8 mouse cellular contexts compared by ENCODE assay signal in genomic region chr4:108999999-109000950, GRCm38 (mm10). TPM values are rescaled to one million over a fixed set of nuclear protein-coding genes. Genes with fewer than 3 reads are reported as not detected.
DNase-seq lines count a peak whose midpoint lies in the region; ATAC-seq and TF ChIP-seq lines count a peak whose summit lies in the region.

TSS of gene Nrd1 (plus strand) at chr4:109000655.

- H3K36me3 ChIP-seq in embryonic facial prominence, embryonic 13.5 days: peaks cover 7% of the 10 kb centered on the region; the same call in 1 of the 2 replicates
- H3K36me3 ChIP-seq in kidney, adult 2 months (ENCODE audit: control insufficient read depth, insufficient read depth, low read length): no peaks in the 10 kb centered on the region
- H3K36me3 ChIP-seq in limb, embryonic 12.5 days: peaks cover 11% of the 10 kb centered on the region
- no peaks in the 10 kb centered on the region for H3K36me3 ChIP-seq in midbrain, embryonic 15.5 days (replicated peaks)
- 0 out of 2 replicates have a peak, but pooled peaks cover 3% of the 10 kb centered on the region for H3K36me3 ChIP-seq in spleen, adult 2 months (ENCODE audit: control insufficient read depth, insufficient read depth, low read length)

- peak within 1 kb of the TSS; percentile 94 for H3K27ac ChIP-seq in embryonic facial prominence, embryonic 13.5 days
- H3K27ac ChIP-seq in kidney, adult 2 months (ENCODE audit: insufficient read depth, low read depth, low read length): peak within 1 kb of the TSS; percentile 87
- peak within 1 kb of the TSS; percentile 90 for H3K27ac ChIP-seq in limb, embryonic 12.5 days
- H3K27ac ChIP-seq in midbrain, embryonic 15.5 days: peak within 1 kb of the TSS; percentile 91
- peak within 1 kb of the TSS; percentile 93 for H3K27ac ChIP-seq in spleen, adult 2 months (ENCODE audit: insufficient read depth, low read length)

- peak; percentile 96 for DNase-seq in 3134 (ENCODE audit: extremely low read depth, insufficient read length, low spot score)
- DNase-seq in adrenal gland, postnatal 36 days: peak; percentile 97 to 99
- DNase-seq in heart, adult 18-20 months: peak; percentile 100
- DNase-seq in kidney, adult 2 months: peak; percentile 100
- DNase-seq in spleen, adult 2 months (ENCODE audit: low read depth in 1 of 2, low spot score in 2 of 2): peak; percentile 98 to 99

- ATAC-seq in embryonic facial prominence, embryonic 13.5 days (ENCODE audit: insufficient number of reproducible peaks, insufficient read depth, low FRiP score, low TSS enrichment, low read depth): peak; percentile 99
- peak; percentile 99 for ATAC-seq in limb, embryonic 12.5 days (ENCODE audit: insufficient number of reproducible peaks, insufficient read depth, low FRiP score, low TSS enrichment, low read depth)
- ATAC-seq in midbrain, embryonic 15.5 days (replicated peaks): peak; percentile 99

- peaks cover 13% of the 10 kb centered on the region for H3K4me1 ChIP-seq in embryonic facial prominence, embryonic 13.5 days
- H3K4me1 ChIP-seq in kidney, adult 2 months (ENCODE audit: control insufficient read depth, insufficient read depth, low read length): no peaks in the 10 kb centered on the region
- peaks cover 15% of the 10 kb centered on the region for H3K4me1 ChIP-seq in limb, embryonic 12.5 days (replicated peaks)
- H3K4me1 ChIP-seq in midbrain, embryonic 15.5 days: peaks cover 34% of the 10 kb centered on the region
- H3K4me1 ChIP-seq in spleen, adult 2 months (ENCODE audit: control insufficient read depth, insufficient read depth, insufficient read length): no peaks in the 10 kb centered on the region

- H3K9me3 ChIP-seq in embryonic facial prominence, embryonic 13.5 days: no peaks in the 10 kb centered on the region
- H3K9me3 ChIP-seq in limb, embryonic 12.5 days: no peaks in the 10 kb centered on the region
- no peaks in the 10 kb centered on the region for H3K9me3 ChIP-seq in midbrain, embryonic 15.5 days

- TF ChIP-seq POLR2A in kidney, adult 2 months (IDR thresholded peaks at IDR 0.05; ENCODE audit: low read depth, low read length): peak; percentile 91
- peak; percentile 97 for TF ChIP-seq POLR2A in spleen, adult 2 months (IDR thresholded peaks at IDR 0.05; ENCODE audit: low read depth, low read length)

- H3K4me2 ChIP-seq in embryonic facial prominence, embryonic 13.5 days: peak within 1 kb of the TSS; percentile 80
- peak within 1 kb of the TSS; percentile 81 for H3K4me2 ChIP-seq in limb, embryonic 12.5 days
- H3K4me2 ChIP-seq in midbrain, embryonic 15.5 days: peak within 1 kb of the TSS; percentile 94

- under 1% methylated on average over 58 of the region's 58 CpGs for WGBS in embryonic facial prominence, embryonic 13.5 days
- WGBS in kidney, adult 2 months: under 1% methylated on average over 58 of the region's 58 CpGs
- WGBS in limb, embryonic 12.5 days: under 1% methylated on average over 58 of the region's 58 CpGs
- under 1% methylated on average over 58 of the region's 58 CpGs for WGBS in midbrain, embryonic 15.5 days
- WGBS in spleen, adult 2 months: under 1% methylated on average over 58 of the region's 58 CpGs

- peak within 1 kb of the TSS; percentile 92 for H3K9ac ChIP-seq in embryonic facial prominence, embryonic 13.5 days
- peak within 1 kb of the TSS; percentile 84 for H3K9ac ChIP-seq in limb, embryonic 12.5 days (replicated peaks)
- peak within 1 kb of the TSS; percentile 88 for H3K9ac ChIP-seq in midbrain, embryonic 15.5 days

- peak within 1 kb of the TSS; percentile 89 for H3K4me3 ChIP-seq in embryonic facial prominence, embryonic 13.5 days
- H3K4me3 ChIP-seq in kidney, adult 2 months (ENCODE audit: insufficient read depth, low read depth, low read length): peak within 1 kb of the TSS; percentile 71
- peak within 1 kb of the TSS; percentile 75 for H3K4me3 ChIP-seq in limb, embryonic 12.5 days (replicated peaks)
- H3K4me3 ChIP-seq in midbrain, embryonic 15.5 days: peak within 1 kb of the TSS; percentile 92
- peak within 1 kb of the TSS; percentile 83 for H3K4me3 ChIP-seq in spleen, adult 2 months (ENCODE audit: extremely low read depth, insufficient read depth, insufficient read length)

- no peak for TF ChIP-seq CTCF in kidney, adult 2 months (conservative IDR thresholded peaks at IDR 0.05; ENCODE audit: insufficient read depth, insufficient read length, low read depth, low read length)
- TF ChIP-seq CTCF in spleen, adult 2 months (IDR thresholded peaks at IDR 0.05; ENCODE audit: extremely low read depth, insufficient read depth, insufficient read length, insufficient replicate concordance): no peak

- no peaks in the 10 kb centered on the region; the same call in 1 of the 2 replicates for H3K27me3 ChIP-seq in embryonic facial prominence, embryonic 13.5 days
- no peaks in the 10 kb centered on the region for H3K27me3 ChIP-seq in kidney, adult 2 months (replicated peaks; ENCODE audit: control insufficient read depth, insufficient read depth, low read length)
- no peaks in the 10 kb centered on the region for H3K27me3 ChIP-seq in limb, embryonic 12.5 days
- H3K27me3 ChIP-seq in midbrain, embryonic 15.5 days (replicated peaks): no peaks in the 10 kb centered on the region
- H3K27me3 ChIP-seq in spleen, adult 2 months (ENCODE audit: control insufficient read depth, insufficient read depth, low read length): no peaks in the 10 kb centered on the region

RNA-seq across cellular contexts. Expression of gene Nrd1, which starts in this region (rescaled TPM):
- 100 to 1,000 TPM; 115 to 125 TPM for total RNA-seq in adrenal gland, postnatal 36 days (2021)
- polyA plus RNA-seq in embryonic facial prominence, embryonic 13.5 days (2015; fragmentation: Nextera tagmentation; extraction: Ambion mirVana): 77.2 and 80.0 TPM in 2 replicates
- total RNA-seq in heart, adult 18-20 months (2021): 100 to 1,000 TPM; 116 to 141 TPM
- 38.5 and 50.5 TPM in 2 replicates for polyA plus RNA-seq in kidney, adult 2 months (2012; rRNA removed)
- 84.5 and 97.3 TPM in 2 replicates for polyA plus RNA-seq in limb, embryonic 12.5 days (2016; fragmentation: Nextera tagmentation; extraction: Ambion mirVana)
- 76.4 and 80.0 TPM in 2 replicates for polyA plus RNA-seq in midbrain, embryonic 15.5 days (2015; fragmentation: Nextera tagmentation; extraction: Ambion mirVana)
- 17.7 and 23.0 TPM in 2 replicates for polyA plus RNA-seq in spleen, adult 2 months (2012; rRNA removed)

Comparison
In these comparisons a context has a peak if more than half of its experiments do, and no peak if none do; other contexts are left out.
1. Peak in every context shown above with its lines: DNase-seq, ATAC-seq, H3K4me3 ChIP-seq and H3K27ac ChIP-seq.